Mouse (Mus musculus): ENCODE measurements around the gene Dnal4. TPM values are rescaled to one million over a fixed set of nuclear protein-coding genes. Genes with fewer than 3 reads are reported as not detected.
"Not testable (repeated sequence)": the region's sequence is repeated elsewhere in the genome, so short reads cannot be mapped to it uniquely, and the experiment has no call there.

Dnal4 gene
- polyA plus RNA-seq, 1 experiment = 48.9 TPM

DNA sequence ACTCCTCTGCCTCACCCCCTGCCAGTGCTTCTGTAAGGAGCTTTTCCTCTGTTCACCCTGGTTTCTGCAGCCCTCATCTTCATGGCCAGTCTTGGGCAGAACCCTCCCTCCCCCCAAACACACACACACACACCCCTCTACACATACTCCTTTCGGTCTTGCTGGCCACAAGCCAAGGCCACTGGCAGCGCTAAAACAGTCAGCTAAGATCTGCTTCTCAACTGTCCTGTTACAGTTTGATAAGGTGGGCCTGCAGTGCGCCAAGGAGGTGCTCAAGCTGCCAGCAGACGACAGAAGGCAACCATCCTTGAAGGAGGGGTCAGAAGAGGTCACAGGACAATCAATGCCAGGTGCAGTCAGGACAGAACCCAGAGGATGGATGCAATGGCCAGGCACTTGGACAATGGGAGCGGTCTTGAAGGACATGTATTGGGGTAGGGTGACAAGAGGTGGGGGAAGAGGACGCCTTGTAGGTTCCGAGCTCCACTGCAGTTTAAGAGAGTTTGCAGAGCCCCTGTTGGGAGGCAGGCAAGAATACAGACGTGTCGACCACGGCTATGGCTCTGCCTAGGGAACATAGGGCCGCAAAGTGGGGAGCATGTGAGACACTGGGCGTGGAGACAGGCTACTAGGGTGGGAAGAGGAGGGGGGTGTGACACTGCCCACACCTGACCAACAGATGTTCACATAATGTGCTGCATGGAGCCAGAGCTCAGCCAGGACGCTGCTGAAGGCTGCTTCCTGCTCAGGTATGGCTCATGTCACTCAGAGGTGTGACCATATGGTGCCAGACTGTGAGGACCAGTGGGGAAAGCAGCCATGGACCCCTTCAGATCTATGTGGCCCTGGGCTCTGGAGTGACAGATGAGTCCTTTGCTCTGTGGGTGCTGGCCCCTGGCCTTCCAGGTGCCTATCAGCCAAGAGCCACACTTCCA lies 44.9 kb upstream of the Dnal4 start:
- TF ChIP-seq CTCF (IDR thresholded peaks at IDR 0.05; ENCODE audit: control insufficient read depth, insufficient read depth, insufficient read length) (no peak), MYOG (IDR thresholded peaks at IDR 0.05; ENCODE audit: control insufficient read depth, extremely low read depth, insufficient read length) (no peak), FOSL1 (IDR thresholded peaks at IDR 0.05; ENCODE audit: insufficient read depth, low read length, poor library complexity, severe bottlenecking) (no peak), CEBPB (IDR thresholded peaks at IDR 0.05; ENCODE audit: low read depth) (no peak), USF1 (IDR thresholded peaks at IDR 0.05; ENCODE audit: low read depth) (no peak), MAX (IDR thresholded peaks at IDR 0.05) (no peak), MYOD1 (IDR thresholded peaks at IDR 0.05; ENCODE audit: control insufficient read depth, insufficient read length, low read depth) (no peak)
- no peaks in the 10 kb centered on the region for H3K79me3 ChIP-seq (ENCODE audit: low read depth)
- peaks cover 6% of the 10 kb centered on the region for H3K79me2 ChIP-seq (ENCODE audit: control insufficient read depth, insufficient read depth)
- no peak overlapping the region for H3K4me3 ChIP-seq (ENCODE audit: insufficient read depth, poor library complexity, severe bottlenecking)
- H3ac ChIP-seq (ENCODE audit: control insufficient read depth, insufficient read length, low read depth) = no peak overlapping the region
- no peaks in the 10 kb centered on the region for H3K27me3 ChIP-seq (ENCODE audit: control insufficient read depth, insufficient read depth, insufficient read length)
- H3K36me3 ChIP-seq (ENCODE audit: control insufficient read depth, insufficient read depth) = peaks cover 27% of the 10 kb centered on the region

GRCm38 (mm10) chr15:79818325-79818724 lies 40.7 kb upstream of the Dnal4 start:
- no peak overlapping the region for H3ac ChIP-seq (ENCODE audit: control insufficient read depth, insufficient read length, low read depth)
- peaks cover 11% of the 10 kb centered on the region for H3K36me3 ChIP-seq (ENCODE audit: control insufficient read depth, insufficient read depth)
- H3K79me3 ChIP-seq (ENCODE audit: low read depth) = no peaks in the 10 kb centered on the region
- no peaks in the 10 kb centered on the region for H3K79me2 ChIP-seq (ENCODE audit: control insufficient read depth, insufficient read depth)
- H3K4me3 ChIP-seq (ENCODE audit: insufficient read depth, poor library complexity, severe bottlenecking) = no peak overlapping the region
- TF ChIP-seq USF1 (IDR thresholded peaks at IDR 0.05; ENCODE audit: low read depth) = no peak
- TF ChIP-seq MAX (IDR thresholded peaks at IDR 0.05) = no peak
- TF ChIP-seq CTCF (IDR thresholded peaks at IDR 0.05; ENCODE audit: control insufficient read depth, insufficient read depth, insufficient read length) = no peak
- no peak for TF ChIP-seq MYOG (IDR thresholded peaks at IDR 0.05; ENCODE audit: control insufficient read depth, extremely low read depth, insufficient read length)
- H3K27me3 ChIP-seq (ENCODE audit: control insufficient read depth, insufficient read depth, insufficient read length) = no peaks in the 10 kb centered on the region

GRCm38 (mm10) chr15:79813666-79814258 lies 36.1 kb upstream of the Dnal4 start:
- TF ChIP-seq CTCF (IDR thresholded peaks at IDR 0.05; ENCODE audit: control insufficient read depth, insufficient read depth, insufficient read length) (no peak), MYOD1 (IDR thresholded peaks at IDR 0.05; ENCODE audit: control insufficient read depth, insufficient read length, low read depth) (peak; percentile 83), MAX (IDR thresholded peaks at IDR 0.05) (peak; percentile 69), FOSL1 (IDR thresholded peaks at IDR 0.05; ENCODE audit: insufficient read depth, low read length, poor library complexity, severe bottlenecking) (peak; percentile 85), USF1 (IDR thresholded peaks at IDR 0.05; ENCODE audit: low read depth) (peak; percentile 54)
- no peaks in the 10 kb centered on the region for H3K27me3 ChIP-seq (ENCODE audit: control insufficient read depth, insufficient read depth, insufficient read length)
- H3K36me3 ChIP-seq (ENCODE audit: control insufficient read depth, insufficient read depth) = no peaks in the 10 kb centered on the region
- H3K4me3 ChIP-seq (ENCODE audit: insufficient read depth, poor library complexity, severe bottlenecking) = no peak overlapping the region
- no peaks in the 10 kb centered on the region for H3K79me2 ChIP-seq (ENCODE audit: control insufficient read depth, insufficient read depth)
- no peak overlapping the region for H3ac ChIP-seq (ENCODE audit: control insufficient read depth, insufficient read length, low read depth)
- H3K79me3 ChIP-seq (ENCODE audit: low read depth) = no peaks in the 10 kb centered on the region

DNA sequence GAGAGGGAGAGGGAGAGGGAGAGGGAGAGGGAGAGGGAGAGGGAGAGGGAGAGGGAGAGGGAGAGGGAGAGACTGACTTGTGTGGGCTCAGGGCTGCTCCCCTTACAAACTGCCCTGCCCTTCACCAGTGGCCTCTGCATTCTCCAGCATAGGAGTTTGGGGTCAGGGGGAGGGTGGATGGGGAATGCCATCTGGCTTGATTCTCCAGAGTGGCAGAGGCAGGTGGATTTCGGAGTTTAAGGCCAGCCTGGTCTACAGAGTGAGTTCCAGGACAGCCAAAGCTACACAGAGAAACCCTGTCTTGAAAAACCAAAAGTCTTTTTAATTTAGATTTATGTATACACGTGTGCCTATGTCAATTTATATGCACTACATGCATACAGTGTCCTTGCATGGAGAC lies 35.2 kb upstream of the Dnal4 start:
- H3K4me3 ChIP-seq (ENCODE audit: insufficient read depth, poor library complexity, severe bottlenecking); H3ac ChIP-seq (ENCODE audit: control insufficient read depth, insufficient read length, low read depth); H3K79me3 ChIP-seq (ENCODE audit: low read depth); H3K36me3 ChIP-seq (ENCODE audit: control insufficient read depth, insufficient read depth); H3K27me3 ChIP-seq (ENCODE audit: control insufficient read depth, insufficient read depth, insufficient read length); H3K79me2 ChIP-seq (ENCODE audit: control insufficient read depth, insufficient read depth): not testable (repeated sequence)
- peak; percentile 63 for TF ChIP-seq MYOD1 (IDR thresholded peaks at IDR 0.05; ENCODE audit: control insufficient read depth, insufficient read length, low read depth)

DNA sequence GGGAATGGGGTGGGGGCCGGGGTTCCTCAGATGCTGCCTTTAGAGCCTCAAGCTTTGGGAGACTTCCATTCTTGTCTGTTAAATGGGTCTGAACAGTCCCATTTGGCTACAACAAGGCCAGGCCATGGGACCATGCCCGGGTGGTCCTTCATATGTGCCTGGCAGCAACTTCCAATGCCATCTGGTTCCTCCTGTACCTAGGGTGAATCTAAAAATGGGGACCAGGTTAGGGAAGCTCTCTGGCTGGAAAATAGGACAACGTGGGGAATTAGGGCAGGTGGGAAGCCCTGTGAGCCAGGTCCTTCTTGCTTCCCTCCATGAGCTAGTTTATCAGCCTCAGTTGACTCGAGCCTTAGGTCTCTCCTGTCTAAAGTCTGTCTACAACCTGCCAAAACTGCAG lies 33.3 kb upstream of the Dnal4 start:
- H3K36me3 ChIP-seq (ENCODE audit: control insufficient read depth, insufficient read depth) = no peaks in the 10 kb centered on the region
- TF ChIP-seq USF1 (IDR thresholded peaks at IDR 0.05; ENCODE audit: low read depth) (no peak), FOSL1 (IDR thresholded peaks at IDR 0.05; ENCODE audit: insufficient read depth, low read length, poor library complexity, severe bottlenecking) (no peak), MAX (IDR thresholded peaks at IDR 0.05) (no peak), MYOG (IDR thresholded peaks at IDR 0.05; ENCODE audit: control insufficient read depth, extremely low read depth, insufficient read length) (no peak)
- H3ac ChIP-seq (ENCODE audit: control insufficient read depth, insufficient read length, low read depth) = no peak overlapping the region
- no peaks in the 10 kb centered on the region for H3K27me3 ChIP-seq (ENCODE audit: control insufficient read depth, insufficient read depth, insufficient read length)
- H3K79me2 ChIP-seq (ENCODE audit: control insufficient read depth, insufficient read depth) = no peaks in the 10 kb centered on the region
- H3K4me3 ChIP-seq (ENCODE audit: insufficient read depth, poor library complexity, severe bottlenecking) = no peak overlapping the region
- H3K79me3 ChIP-seq (ENCODE audit: low read depth) = no peaks in the 10 kb centered on the region

GRCm38 (mm10) chr15:79810061-79810460 lies 32.4 kb upstream of the Dnal4 start:
- Histone ChIP-seq H3K79me2 (ENCODE audit: control insufficient read depth, insufficient read depth) (no peaks in the 10 kb centered on the region), H3ac (ENCODE audit: control insufficient read depth, insufficient read length, low read depth) (no peak overlapping the region), H3K79me3 (ENCODE audit: low read depth) (no peaks in the 10 kb centered on the region), H3K4me3 (ENCODE audit: insufficient read depth, poor library complexity, severe bottlenecking) (no peak overlapping the region), H3K36me3 (ENCODE audit: control insufficient read depth, insufficient read depth) (no peaks in the 10 kb centered on the region), H3K27me3 (ENCODE audit: control insufficient read depth, insufficient read depth, insufficient read length) (no peaks in the 10 kb centered on the region)
- TF ChIP-seq MYOD1 (IDR thresholded peaks at IDR 0.05; ENCODE audit: control insufficient read depth, insufficient read length, low read depth) (no peak), MAX (IDR thresholded peaks at IDR 0.05) (no peak), USF1 (IDR thresholded peaks at IDR 0.05; ENCODE audit: low read depth) (no peak), CEBPB (IDR thresholded peaks at IDR 0.05; ENCODE audit: low read depth) (no peak), MYOG (IDR thresholded peaks at IDR 0.05; ENCODE audit: control insufficient read depth, extremely low read depth, insufficient read length) (no peak), FOSL1 (IDR thresholded peaks at IDR 0.05; ENCODE audit: insufficient read depth, low read length, poor library complexity, severe bottlenecking) (no peak), CTCF (IDR thresholded peaks at IDR 0.05; ENCODE audit: control insufficient read depth, insufficient read depth, insufficient read length) (no peak)

All from C2C12 (cell line).